Mouse (Mus musculus): ENCODE results near the gene Nrm.

GRCm38 (mm10) chr17:35900636-35901035 lies 39.5 kb downstream of the Nrm start:
- no peak for TF ChIP-seq CTCF (IDR thresholded peaks at IDR 0.05 in 2 of 3, conservative IDR thresholded peaks at IDR 0.05 in 1 of 3; ENCODE audit: control insufficient read depth in 1 of 3, insufficient read depth in 1 of 3, low read depth in 2 of 3, low read length in 3 of 3, poor library complexity in 1 of 3, severe bottlenecking in 1 of 3)
- no peak for TF ChIP-seq ZC3H11A (IDR thresholded peaks at IDR 0.05; ENCODE audit: low read depth, low read length)
- no peak for TF ChIP-seq ELF1 (IDR thresholded peaks at IDR 0.05; ENCODE audit: low read depth, low read length)

Data from MEL (cell line).